Mouse (Mus musculus) layer of hippocampus, adult 18-20 months (tissue): ENCODE results near the gene Rin2. TPM values are rescaled to one million over a fixed set of nuclear protein-coding genes. Genes with fewer than 3 reads are reported as not detected.

Experiments used
- microRNA-seq, 2 experiments: library from miRNA; unstranded; fragments of <30 nt; microRNA quantifications; one replicate each; pipeline ENCODE4 v1.2.0; 2021
- total RNA-seq, 2 experiments: library from RNA; stranded (reverse); gene quantifications; 2 replicates each; pipeline ENCODE4 v1.2.3; 2021

Rin2 gene
- total RNA-seq, 2 experiments from 2014 or later: 36.5 to 41.0 TPM

Small RNA genes within 50 kb of the gene (microRNA-seq; reads per million reads assigned to microRNA genes)
- gene Gm25026: 0 reads per million in 2 experiments

Other genes with a start within 250 kb of the Rin2 start
- gene Naa20, start 226.9 kb downstream of the Rin2 start, total RNA-seq: 10 to 100 TPM; 66.3 to 68.5 TPM